Mouse (Mus musculus) heart, postnatal 0 days (tissue): Measurements from ENCODE around the gene Adora2a. TPM values are rescaled to one million over a fixed set of nuclear protein-coding genes. Genes with fewer than 3 reads are reported as not detected.

Experiments
- ATAC-seq: fragments of 200-750 bp; cut with Nextera tagmentation; 2 replicates; pipeline ENCODE4 v1.8.0; 2017; ENCODE audit warnings: low read depth, moderate number of reproducible peaks, moderate library complexity; ENCODE audit not compliant: insufficient read depth
- DNase-seq: peaks from one replicate; pipeline ENCODE4 v3.0.0-alpha.2; 2016; ENCODE audit warnings: low spot score
- H3K27ac ChIP-seq: fragments of 300-500 bp; sonication (generic); 2 replicates; pipeline ENCODE4 v1.5.1; 2014; ENCODE audit warnings: low read depth, mild to moderate bottlenecking
- H3K27me3 ChIP-seq: fragments of 300-500 bp; sonication (generic); 2 replicates; pipeline ENCODE4 v1.6.1; 2014; ENCODE audit warnings: low read length, mixed read lengths; ENCODE audit not compliant: control insufficient read depth, insufficient read depth
- H3K36me3 ChIP-seq: fragments of 300-500 bp; sonication (generic); replicated peaks from 2 replicates; pipeline ENCODE4 v1.6.1; 2014; ENCODE audit warnings: low read length, mixed read lengths; ENCODE audit not compliant: control insufficient read depth, insufficient read depth
- H3K4me1 ChIP-seq: fragments of 300-500 bp; sonication (generic); 2 replicates; pipeline ENCODE4 v1.6.1; 2014; ENCODE audit warnings: antibody characterized with exemption; ENCODE audit not compliant: control insufficient read depth, insufficient read depth
- H3K4me2 ChIP-seq: fragments of 300-500 bp; sonication (generic); 2 replicates; pipeline ENCODE4 v1.6.1; 2014; ENCODE audit warnings: low read depth, mild to moderate bottlenecking, low read length, moderate library complexity
- H3K4me3 ChIP-seq: fragments of 300-500 bp; sonication (generic); 2 replicates; pipeline ENCODE4 v1.5.1; 2014; ENCODE audit warnings: low read depth, low read length
- H3K9ac ChIP-seq: fragments of 300-500 bp; sonication (generic); replicated peaks from 2 replicates; pipeline ENCODE4 v1.6.1; 2014; ENCODE audit warnings: low read depth, low read length, mixed read lengths
- H3K9me3 ChIP-seq: fragments of 300-500 bp; sonication (generic); replicated peaks from 2 replicates; pipeline ENCODE4 v1.6.1; 2016; ENCODE audit warnings: low read length; ENCODE audit not compliant: control insufficient read depth
- CTCF ChIP-seq: IDR thresholded peaks from 2 replicates; pipeline ENCODE4 v1.5.1; 2016; ENCODE audit warnings: antibody characterized with exemption, control low read depth, low read depth
- EP300 ChIP-seq: IDR thresholded peaks from 2 replicates; pipeline ENCODE4 v1.6.1; 2016; ENCODE audit warnings: antibody characterized with exemption, low read depth
- WGBS: fragments of 180-500 bp; shearing (Covaris S2); extraction: QIAGEN DNeasy Blood & Tissue Kit; methylation state at CpG from one replicate; pipeline ENCODE4 v1.1.7; 2014; 5-methylcytosine and 5-hydroxymethylcytosine counted together
- polyA plus RNA-seq: library from polyadenylated mRNA; unstranded; fragments of >200 nt; fragmentation: Nextera tagmentation; extraction: Ambion mirVana; gene quantifications from 2 replicates; pipeline ENCODE4 v1.2.1, GENCODE M21; 2015
- total RNA-seq: library from RNA; depleted of rRNA; stranded (reverse); fragments of >200 nt; gene quantifications from 2 replicates; pipeline ENCODE4 v1.2.3, GENCODE M21; 2014; ENCODE audit warnings: low replicate concordance

The Adora2a gene
- total and polyA plus RNA-seq, 2 experiments from 2014 or later, result 3.6 to 51.3 TPM

DNA sequence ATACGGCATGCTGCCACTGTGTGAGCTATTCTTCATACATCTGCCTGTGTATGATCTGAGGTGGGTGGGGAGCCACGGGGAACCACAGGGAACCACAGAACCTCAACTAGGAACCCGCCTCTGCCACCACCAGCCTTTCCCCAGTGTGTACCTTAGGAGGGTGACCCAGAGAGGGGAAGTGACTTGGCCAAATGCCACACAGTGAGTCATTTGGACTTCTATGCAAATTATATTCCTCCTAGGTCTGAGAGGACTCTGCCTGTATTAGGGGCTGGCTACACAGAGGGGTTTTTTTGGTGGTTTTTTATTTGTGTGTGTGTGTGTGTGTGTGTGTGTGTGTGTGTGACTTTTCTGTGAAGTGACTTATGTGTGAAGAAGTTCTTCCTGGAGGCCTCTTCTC lies 9.9 kb downstream of the Adora2a start:
- H3K9me3 ChIP-seq, result no peaks in the 10 kb centered on the region
- ATAC-seq (peak; percentile 59; the same call in 1 of the 2 replicates), DNase-seq (peak; percentile 75)
- TF ChIP-seq CTCF (no peak), EP300 (no peak)
- no peak overlapping the region for H3K9ac ChIP-seq
- H3K4me1 ChIP-seq, result peaks cover 19% of the 10 kb centered on the region
- no peaks in the 10 kb centered on the region for H3K27me3 ChIP-seq
- no peaks in the 10 kb centered on the region for H3K36me3 ChIP-seq
- H3K27ac ChIP-seq, result peak overlapping the region; percentile 50; the same call in 1 of the 2 replicates
- no peak overlapping the region for H3K4me3 ChIP-seq
- H3K4me2 ChIP-seq, result no peak overlapping the region
- 29% methylated on average over 3 of the region's 3 CpGs for WGBS

GRCm38 (mm10) chr10:75327081-75327480 lies 10.4 kb downstream of the Adora2a start:
- H3K36me3 ChIP-seq, result no peaks in the 10 kb centered on the region
- no peak for ATAC-seq
- H3K27ac ChIP-seq, result peak overlapping the region; percentile 50; the same call in 1 of the 2 replicates
- H3K4me1 ChIP-seq, result peaks cover 19% of the 10 kb centered on the region
- WGBS, result 47% methylated on average over 11 of the region's 11 CpGs
- no peak overlapping the region for H3K4me2 ChIP-seq
- DNase-seq, result no peak
- no peak for TF ChIP-seq EP300
- no peak for TF ChIP-seq CTCF
- H3K27me3 ChIP-seq, result no peaks in the 10 kb centered on the region
- H3K9me3 ChIP-seq, result no peaks in the 10 kb centered on the region
- H3K4me3 ChIP-seq, result no peak overlapping the region
- no peak overlapping the region for H3K9ac ChIP-seq

DNA sequence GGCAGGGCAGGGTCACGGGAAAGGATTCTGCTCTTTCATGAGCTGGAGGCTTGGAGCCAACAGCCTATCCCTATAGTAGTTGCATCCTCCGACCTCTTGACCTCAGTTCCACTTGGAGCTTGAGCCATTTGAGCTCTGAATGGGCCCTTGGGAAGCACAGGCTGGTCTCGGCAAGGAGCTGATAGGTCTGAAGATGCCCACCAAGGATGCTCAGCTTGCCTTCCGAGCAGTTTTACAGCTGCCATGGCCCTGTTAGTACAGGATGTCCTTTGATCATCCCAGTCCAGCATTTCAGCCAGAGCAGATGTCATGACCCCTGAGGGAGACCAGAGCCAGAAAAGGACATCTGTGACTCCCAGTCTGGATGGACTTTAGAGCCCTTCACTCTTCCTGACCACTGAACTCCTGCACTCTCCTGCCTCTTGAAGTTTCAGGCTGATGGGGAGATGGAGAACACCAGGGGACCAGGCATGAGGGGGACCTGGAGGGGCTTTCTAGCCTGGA lies 11.6 kb downstream of the Adora2a start:
- TF ChIP-seq CTCF (no peak), EP300 (no peak)
- H3K9me3 ChIP-seq, result no peaks in the 10 kb centered on the region
- H3K4me1 ChIP-seq, result peaks cover 19% of the 10 kb centered on the region
- no peak overlapping the region for H3K27ac ChIP-seq
- DNase-seq (no peak), ATAC-seq (no peak)
- H3K4me3 ChIP-seq, result no peak overlapping the region
- H3K36me3 ChIP-seq, result 0 out of 2 replicates have a peak, but pooled peaks cover 1% of the 10 kb centered on the region
- no peaks in the 10 kb centered on the region for H3K27me3 ChIP-seq
- H3K4me2 ChIP-seq, result no peak overlapping the region
- H3K9ac ChIP-seq, result no peak overlapping the region
- WGBS, result 59% methylated on average over 4 of the region's 4 CpGs

- 85% methylated on average over 3 of the region's 3 CpGs for WGBS
- no peak for DNase-seq
- H3K9me3 ChIP-seq, result no peaks in the 10 kb centered on the region
- 0 out of 2 replicates have a peak, but pooled peaks cover 6% of the 10 kb centered on the region for H3K36me3 ChIP-seq
- no peaks in the 10 kb centered on the region for H3K27me3 ChIP-seq
- no peak overlapping the region for H3K4me2 ChIP-seq
- no peak overlapping the region for H3K4me3 ChIP-seq
- TF ChIP-seq EP300, result no peak
- no peak for TF ChIP-seq CTCF
- no peak overlapping the region for H3K27ac ChIP-seq
- no peak for ATAC-seq
- H3K4me1 ChIP-seq, result peaks cover 8% of the 10 kb centered on the region
- no peak overlapping the region for H3K9ac ChIP-seq
Observed at GRCm38 (mm10) chr10:75332268-75332667, 15.6 kb downstream of the Adora2a start.

GRCm38 (mm10) chr10:75333176-75333776 lies 16.6 kb downstream of the Adora2a start:
- 86% methylated on average over 23 of the region's 23 CpGs for WGBS
- peaks cover under 1% of the 10 kb centered on the region; the same call in 1 of the 2 replicates for H3K4me1 ChIP-seq
- DNase-seq (no peak), ATAC-seq (no peak)
- peak overlapping the region; percentile 48 for H3K27ac ChIP-seq
- no peak overlapping the region for H3K4me3 ChIP-seq
- no peaks in the 10 kb centered on the region for H3K27me3 ChIP-seq
- no peak overlapping the region for H3K9ac ChIP-seq
- no peak overlapping the region for H3K4me2 ChIP-seq
- H3K9me3 ChIP-seq, result no peaks in the 10 kb centered on the region
- H3K36me3 ChIP-seq, result 0 out of 2 replicates have a peak, but pooled peaks cover 6% of the 10 kb centered on the region
- TF ChIP-seq EP300, result no peak
- no peak for TF ChIP-seq CTCF
